Mouse (Mus musculus): ENCODE results near the gene Slc4a3. TPM values are rescaled to one million over a fixed set of nuclear protein-coding genes. Genes with fewer than 3 reads are reported as not detected.

Slc4a3 gene
- polyA plus RNA-seq (2012; rRNA removed), result 1.9 TPM in 2 replicates

GRCm38 (mm10) chr1:75545965-75546956, at the start of gene Slc4a3:
Gene Slc4a3, plus strand, starts transcription at chr1:75546266.

GRCm38 (mm10) chr1:75505956-75506831, 39.9 kb upstream of the Slc4a3 start, which contains the start of gene Obsl1:
Gene Obsl1, minus strand, starts transcription at chr1:75506452.

GRCm38 (mm10) chr1:75507006-75507405, 39.1 kb upstream of the Slc4a3 start, which contains the start of gene Inha:
Gene Inha, plus strand, starts transcription at chr1:75507077.

GRCm38 (mm10) chr1:75521321-75522031, 24.6 kb upstream of the Slc4a3 start, which contains the start of gene Stk11ip:
Gene Stk11ip, plus strand, starts transcription at chr1:75521529.

Other genes starting within 250 kb of the Slc4a3 start
- 61.8 and 63.4 TPM in 2 replicates for gene Dnpep, start 228.3 kb upstream of the Slc4a3 start, polyA plus RNA-seq (2012; rRNA removed)
- gene Des, start 185.9 kb upstream of the Slc4a3 start, polyA plus RNA-seq (2012; rRNA removed), result 2.0 and 2.2 TPM in 2 replicates
- gene Speg, start 171.0 kb upstream of the Slc4a3 start, polyA plus RNA-seq (2012; rRNA removed), result 4.9 and 6.9 TPM in 2 replicates
- gene Gmppa, start 110.3 kb upstream of the Slc4a3 start, polyA plus RNA-seq (2012; rRNA removed), result 38.7 and 42.0 TPM in 2 replicates
- gene Asic4, start 95.8 kb upstream of the Slc4a3 start, polyA plus RNA-seq (2012; rRNA removed), result 0.01 and 0.03 TPM in 2 replicates
- 3.7 and 4.1 TPM in 2 replicates for gene Chpf, start 67.0 kb upstream of the Slc4a3 start, polyA plus RNA-seq (2012; rRNA removed)
- 0.10 TPM in 2 replicates for gene Tmem198, start 66.7 kb upstream of the Slc4a3 start, polyA plus RNA-seq (2012; rRNA removed)
- 10.4 and 12.4 TPM in 2 replicates for gene Obsl1, start 39.8 kb upstream of the Slc4a3 start, polyA plus RNA-seq (2012; rRNA removed)
- gene Inha, start 39.2 kb upstream of the Slc4a3 start, polyA plus RNA-seq (2012; rRNA removed), result 1.8 and 2.0 TPM in 2 replicates
- gene Stk11ip, start 24.7 kb upstream of the Slc4a3 start, polyA plus RNA-seq (2012; rRNA removed), result 4.9 and 5.3 TPM in 2 replicates